Mouse (Mus musculus) CH12.LX (cell line): Measurements from ENCODE around the gene Ndufc2. TPM values are rescaled to one million over a fixed set of nuclear protein-coding genes. Genes with fewer than 3 reads are reported as not detected.

Experiments
- DNase-seq: peaks from one replicate; pipeline ENCODE4 v3.0.0-alpha.2; 2013; ENCODE audit errors: extremely low read depth
- H3K27ac ChIP-seq: 2 replicates; pipeline ENCODE4 v1.5.1; 2012; ENCODE audit warnings: low read depth, mild to moderate bottlenecking, control low read depth, moderate library complexity; ENCODE audit not compliant: insufficient read depth
- H3K27me3 ChIP-seq: replicated peaks from 2 replicates; pipeline ENCODE3; 2012; ENCODE audit warnings: inconsistent platforms
- H3K36me3 ChIP-seq, 2 experiments: replicated peaks in 1 of 2; 2 replicates each; pipeline versions ENCODE3 to v1.6.1; 2012; ENCODE audit warnings: inconsistent platforms in 1 of 2, low read length in 1 of 2, mild to moderate bottlenecking in 1 of 2, mixed read lengths in 1 of 2, moderate library complexity in 1 of 2; ENCODE audit not compliant: control insufficient read depth in 1 of 2, insufficient read depth in 1 of 2
- H3K4me1 ChIP-seq, 2 experiments: 2 replicates each; pipeline ENCODE4 v1.6.1; 2012; ENCODE audit warnings: inconsistent platforms in 1 of 2, moderate library complexity in 1 of 2; ENCODE audit not compliant: insufficient read depth in 2 of 2, control insufficient read depth in 1 of 2
- H3K4me2 ChIP-seq: 2 replicates; pipeline ENCODE4 v1.6.1; 2012; ENCODE audit warnings: low read depth, mild to moderate bottlenecking, control low read depth; ENCODE audit not compliant: poor library complexity, insufficient read depth, severe bottlenecking
- H3K4me3 ChIP-seq, 3 experiments: fragments of 150-350 bp in 1 of 3; sonication (generic) in 1 of 3; replicated peaks in 1 of 3; 2 replicates each; pipeline versions ENCODE3 to v1.5.1; 2011 to 2012; ENCODE audit warnings: low read depth in 2 of 3, low read length in 2 of 3, mild to moderate bottlenecking in 2 of 3, moderate library complexity in 2 of 3, control low read depth in 1 of 3, improper control_type of control experiment in 1 of 3, inconsistent platforms in 1 of 3, mixed read lengths in 1 of 3; ENCODE audit not compliant: poor library complexity in 1 of 3
- H3K79me2 ChIP-seq: replicated peaks from 2 replicates; pipeline ENCODE4 v1.6.1; 2012; ENCODE audit warnings: mild to moderate bottlenecking, moderate library complexity; ENCODE audit not compliant: control insufficient read depth, poor library complexity, insufficient read depth, severe bottlenecking; ENCODE audit errors: extremely low read depth
- H3K9ac ChIP-seq: 2 replicates; pipeline ENCODE4 v1.6.1; 2012; ENCODE audit warnings: low read depth, mild to moderate bottlenecking, control low read depth, moderate library complexity; ENCODE audit not compliant: insufficient read depth
- H3K9me3 ChIP-seq: replicated peaks from 2 replicates; pipeline ENCODE3; 2012; ENCODE audit warnings: low read length, inconsistent platforms, mixed read lengths
- CHD1 ChIP-seq: IDR thresholded peaks from 2 replicates; pipeline ENCODE4 v1.6.1; 2012; ENCODE audit warnings: low read depth, low read length, improper control_type of control experiment, inconsistent platforms
- CHD2 ChIP-seq: IDR thresholded peaks from 2 replicates; pipeline ENCODE4 v1.6.1; 2011; ENCODE audit warnings: low read length, improper control_type of control experiment
- CTCF ChIP-seq, 2 experiments: IDR thresholded peaks in 1 of 2; conservative IDR thresholded peaks in 1 of 2; 2 replicates each; pipeline ENCODE4 v1.5.1; 2011 to 2012; ENCODE audit warnings: low read depth in 2 of 2, low read length in 2 of 2, improper control_type of control experiment in 1 of 2, inconsistent platforms in 1 of 2, mild to moderate bottlenecking in 1 of 2, moderate library complexity in 1 of 2
- ELF1 ChIP-seq: IDR thresholded peaks from 2 replicates; pipeline ENCODE4 v1.6.1; 2014; ENCODE audit warnings: low read depth, mild to moderate bottlenecking, inconsistent platforms, low read length, improper control_type of control experiment
- HCFC1 ChIP-seq: IDR thresholded peaks from 2 replicates; pipeline ENCODE4 v1.6.1; 2012; ENCODE audit warnings: low read depth, mild to moderate bottlenecking, inconsistent platforms, low read length, improper control_type of control experiment
- JUN ChIP-seq: IDR thresholded peaks from 2 replicates; pipeline ENCODE4 v1.6.1; 2011; ENCODE audit warnings: low read depth, mild to moderate bottlenecking, low read length, improper control_type of control experiment, moderate library complexity; ENCODE audit not compliant: insufficient read depth
- MAFK ChIP-seq: IDR thresholded peaks from 2 replicates; pipeline ENCODE4 v1.6.1; 2011; ENCODE audit warnings: low read length, improper control_type of control experiment; ENCODE audit not compliant: insufficient replicate concordance
- MAX ChIP-seq: IDR thresholded peaks from 2 replicates; pipeline ENCODE4 v1.6.1; 2011; ENCODE audit warnings: low read length, improper control_type of control experiment
- MAZ ChIP-seq: IDR thresholded peaks from 2 replicates; pipeline ENCODE4 v1.6.1; 2012; ENCODE audit warnings: low read depth, mild to moderate bottlenecking, inconsistent platforms, low read length, improper control_type of control experiment, moderate library complexity
- MEF2A ChIP-seq: IDR thresholded peaks from 2 replicates; pipeline ENCODE4 v1.6.1; 2014; ENCODE audit warnings: low read depth, mild to moderate bottlenecking, inconsistent platforms, low read length, improper control_type of control experiment, borderline replicate concordance
- MXI1 ChIP-seq: IDR thresholded peaks from 2 replicates; pipeline ENCODE4 v1.6.1; 2011; ENCODE audit warnings: mild to moderate bottlenecking, low read depth, low read length, improper control_type of control experiment
- MYC ChIP-seq: IDR thresholded peaks from 2 replicates; pipeline ENCODE4 v1.6.1; 2011; ENCODE audit warnings: low read depth, mild to moderate bottlenecking, improper control_type of control experiment, low read length
- NELFE ChIP-seq: IDR thresholded peaks from 2 replicates; pipeline ENCODE4 v1.6.1; 2011; ENCODE audit warnings: low read depth, low read length, improper control_type of control experiment
- NRF1 ChIP-seq: IDR thresholded peaks from 2 replicates; pipeline ENCODE4 v1.6.1; 2014; ENCODE audit warnings: low read depth, mild to moderate bottlenecking, inconsistent platforms, low read length, improper control_type of control experiment, moderate library complexity
- PAX5 ChIP-seq: IDR thresholded peaks from 2 replicates; pipeline ENCODE4 v1.6.1; 2012; ENCODE audit warnings: low read length, inconsistent platforms, mixed read lengths
- POLR2AphosphoS2 ChIP-seq: IDR thresholded peaks from 2 replicates; pipeline ENCODE4 v1.6.1; 2011; ENCODE audit warnings: low read depth, low read length, improper control_type of control experiment
- SMC3 ChIP-seq: IDR thresholded peaks from 2 replicates; pipeline ENCODE4 v1.6.1; 2011; ENCODE audit warnings: low read depth, low read length, improper control_type of control experiment
- USF1 ChIP-seq: IDR thresholded peaks from 2 replicates; pipeline ENCODE4 v1.6.1; 2014; ENCODE audit warnings: low read depth, mild to moderate bottlenecking, inconsistent platforms, low read length, improper control_type of control experiment
- USF2 ChIP-seq: conservative IDR thresholded peaks from 2 replicates; pipeline ENCODE4 v1.6.1; 2011; ENCODE audit warnings: low read depth, low read length, improper control_type of control experiment
- ZKSCAN1 ChIP-seq: IDR thresholded peaks from 2 replicates; pipeline ENCODE4 v1.6.1; 2012; ENCODE audit warnings: low read depth, inconsistent platforms, low read length, improper control_type of control experiment, borderline replicate concordance
- ZMIZ1 ChIP-seq: IDR thresholded peaks from 2 replicates; pipeline ENCODE4 v1.6.1; 2012; ENCODE audit warnings: low read depth, mild to moderate bottlenecking, inconsistent platforms, low read length, improper control_type of control experiment
- ZNF384 ChIP-seq: IDR thresholded peaks from 2 replicates; pipeline ENCODE4 v1.6.1; 2012; ENCODE audit warnings: low read depth, low read length, improper control_type of control experiment, inconsistent platforms
- dilution Hi-C: fragments of 300-500 bp; cut with MboI; formaldehyde crosslinking; loops from 2 replicates; pipeline ENCODE4 v1.14.3; 2020; ENCODE audit warnings: low sequenced_read_pairs; ENCODE audit not compliant: extremely low pct_unique_long_range_greater_than_20kb, extremely low pct_ligation_motif_present
- in situ Hi-C: fragments of 300-500 bp; cut with MboI; formaldehyde crosslinking; loops from 3 replicates; pipeline ENCODE4 v1.14.3; 2019; ENCODE audit warnings: low sequenced_read_pairs, low pct_ligation_motif_present, low pct_unique_long_range_greater_than_20kb, mixed read lengths
- polyA plus RNA-seq: library from polyadenylated mRNA; unstranded; fragments of >175 nt; gene quantifications from 2 replicates; pipeline ENCODE4 v1.2.1, GENCODE M21; 2012; ENCODE audit warnings: low read depth; ENCODE audit not compliant: insufficient read length
- total RNA-seq, 2 experiments: library from RNA; depleted of rRNA; stranded (reverse); fragments of 300-350 nt in 1 of 2; fragments of >200 nt in 1 of 2; gene quantifications; 2 replicates each; pipeline ENCODE4 v1.2.3; 2012 to 2014

Gene Ndufc2
- total and polyA plus RNA-seq, 3 experiments = 217 to 352 (median 352) TPM

DNA sequence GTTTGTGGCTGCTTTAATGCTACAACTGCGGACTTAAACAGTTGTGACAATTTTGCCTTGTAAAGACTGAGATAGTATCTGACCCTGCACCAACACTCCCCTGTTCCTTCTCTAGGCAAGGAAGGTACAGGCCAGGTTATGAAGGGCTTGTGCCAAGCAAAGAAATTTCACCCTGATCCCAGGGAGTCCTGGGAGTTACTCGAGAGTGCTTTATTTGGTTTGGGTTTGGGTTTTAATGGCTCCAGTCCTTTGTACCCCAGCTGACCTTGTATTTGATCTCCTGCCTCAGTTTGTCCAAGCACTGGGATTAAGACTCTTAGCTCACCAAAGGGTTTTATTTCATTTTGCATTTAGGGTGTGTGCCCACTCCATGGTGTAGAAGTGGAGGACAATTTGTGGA is 11.3 kb downstream of the Ndufc2 start:
- in situ Hi-C loops = no loop called here
- H3K9ac ChIP-seq = no peak overlapping the region
- TF ChIP-seq NELFE (no peak), POLR2AphosphoS2 (no peak), ZNF384 (no peak), ZMIZ1 (no peak), MXI1 (no peak), USF2 (no peak), MAX (no peak), SMC3 (no peak)
- TF ChIP-seq, all 38 proteins: peak for 0
- H3K4me2 ChIP-seq = no peak overlapping the region
- H3K4me3 ChIP-seq = no peak overlapping the region
- no peaks in the 10 kb centered on the region for H3K9me3 ChIP-seq
- H3K79me2 ChIP-seq = peaks cover 3% of the 10 kb centered on the region; the same call in 1 of the 2 replicates
- dilution Hi-C loops = no loop called here
- no peak for DNase-seq
- H3K27me3 ChIP-seq = no peaks in the 10 kb centered on the region
- peaks cover 28 to 67% of the 10 kb centered on the region in 2 experiments for H3K36me3 ChIP-seq
- no peaks in the 10 kb centered on the region for H3K4me1 ChIP-seq
- H3K27ac ChIP-seq = no peak overlapping the region

GRCm38 (mm10) chr7:97411575-97411974 is 11.8 kb downstream of the Ndufc2 start:
- dilution Hi-C loops = no loop called here
- H3K79me2 ChIP-seq = peaks cover 3% of the 10 kb centered on the region; the same call in 1 of the 2 replicates
- TF ChIP-seq CTCF (conservative IDR thresholded peaks at IDR 0.05 in 1 of 2, IDR thresholded peaks at IDR 0.05 in 1 of 2; ENCODE audit: low read depth in 2 of 2, low read length in 2 of 2) (peak; percentile 25 to 47; a peak in 3 of 4 replicates), MYC (no peak)

DNA sequence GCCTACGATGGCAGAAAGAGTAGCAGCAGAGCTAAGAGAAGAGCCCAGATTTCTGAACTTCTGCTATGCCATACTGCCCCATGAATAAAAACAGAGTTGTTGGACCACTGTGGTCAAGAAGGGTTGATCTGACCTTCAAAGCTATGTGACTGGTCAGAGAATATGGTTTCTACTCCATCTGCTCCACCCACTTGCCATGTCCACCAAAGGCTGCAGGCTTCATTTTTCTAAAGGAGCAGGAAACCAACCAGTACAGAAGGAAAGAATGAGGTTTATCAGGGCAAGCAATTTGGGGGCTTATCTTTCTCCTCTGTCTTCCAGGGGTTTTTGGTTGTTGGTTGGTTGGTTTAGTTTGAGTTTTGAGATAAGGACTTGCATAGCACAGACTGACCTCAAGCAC is 14.2 kb downstream of the Ndufc2 start:
- H3K79me2 ChIP-seq = no peaks in the 10 kb centered on the region
- no peaks in the 10 kb centered on the region for H3K9me3 ChIP-seq
- in situ Hi-C loops (no loop called here), dilution Hi-C loops (no loop called here)
- H3K27me3 ChIP-seq = no peaks in the 10 kb centered on the region
- H3K4me1 ChIP-seq = no peaks in the 10 kb centered on the region
- no peak overlapping the region for H3K27ac ChIP-seq
- TF ChIP-seq CHD2 (no peak), JUN (no peak), ZKSCAN1 (no peak), MAZ (no peak), NRF1 (no peak), ELF1 (no peak), MEF2A (no peak), HCFC1 (no peak), USF1 (no peak), SMC3 (no peak), CHD1 (no peak), MAFK (no peak), PAX5 (no peak), MXI1 (no peak), CTCF (conservative IDR thresholded peaks at IDR 0.05 in 1 of 2, IDR thresholded peaks at IDR 0.05 in 1 of 2; ENCODE audit: low read depth in 2 of 2, low read length in 2 of 2) (no peak)
- peaks cover 15 to 43% of the 10 kb centered on the region in 2 experiments for H3K36me3 ChIP-seq
- DNase-seq = no peak
- H3K4me2 ChIP-seq = no peak overlapping the region
- H3K4me3 ChIP-seq = no peak overlapping the region
- no peak overlapping the region for H3K9ac ChIP-seq

More at GRCm38 (mm10) chr7:97411575-97411974, 11.8 kb downstream of the Ndufc2 start:
- no peaks in the 10 kb centered on the region for H3K9me3 ChIP-seq
- no peak overlapping the region for H3K4me3 ChIP-seq
- in situ Hi-C loops = no loop called here
- no peak for DNase-seq
- peaks cover 28 to 65% of the 10 kb centered on the region in 2 experiments for H3K36me3 ChIP-seq
- H3K27ac ChIP-seq = no peak overlapping the region
- H3K27me3 ChIP-seq = no peaks in the 10 kb centered on the region
- no peak overlapping the region for H3K4me2 ChIP-seq
- no peak overlapping the region for H3K9ac ChIP-seq
- H3K4me1 ChIP-seq = no peaks in the 10 kb centered on the region
